10 mouse cellular contexts compared by ENCODE assay signal in genomic region chr10:59997591-59997990, GRCm38 (mm10). TPM values are rescaled to one million over a fixed set of nuclear protein-coding genes. Genes with fewer than 3 reads are reported as not detected.
DNase-seq lines count a peak whose midpoint lies in the region; ATAC-seq and TF ChIP-seq lines count a peak whose summit lies in the region.
"Had no signal": no experiment of that assay in that cellular context is flagged by ENCODE, and none has a peak within 500 bp of the region (broad histone marks: within the 10 kb centered on the region; RNA-seq: fewer than 3 reads in every experiment).

No protein-coding gene starts in this region.

- no peak overlapping the region for H3K4me2 ChIP-seq in intestine, postnatal 0 days (replicated peaks; ENCODE audit: low read depth)
- H3K4me2 ChIP-seq in intestine, embryonic 16.5 days (ENCODE audit: low read depth, low read length), result no peak overlapping the region
- H3K4me2 ChIP-seq: embryonic facial prominence, embryonic 13.5 days; limb, embryonic 12.5 days had no signal

- no peaks in the 10 kb centered on the region for H3K27me3 ChIP-seq in intestine, postnatal 0 days (replicated peaks; ENCODE audit: control insufficient read depth, insufficient read depth, low read length)
- H3K27me3 ChIP-seq in intestine, embryonic 16.5 days (replicated peaks; ENCODE audit: control insufficient read depth, insufficient read depth, low read length), result no peaks in the 10 kb centered on the region
- H3K27me3 ChIP-seq: embryonic facial prominence, embryonic 13.5 days; limb, embryonic 12.5 days had no signal

- no peak overlapping the region for H3K4me3 ChIP-seq in intestine, postnatal 0 days (ENCODE audit: low read depth, low read length)
- no peak overlapping the region for H3K4me3 ChIP-seq in intestine, embryonic 16.5 days (ENCODE audit: low read length)
- H3K4me3 ChIP-seq: embryonic facial prominence, embryonic 13.5 days; limb, embryonic 12.5 days had no signal

- ATAC-seq in intestine, postnatal 0 days, result no peak
- ATAC-seq in intestine, embryonic 16.5 days, result no peak

- H3K27ac ChIP-seq in intestine, postnatal 0 days (ENCODE audit: low read depth, low read length), result no peak overlapping the region
- H3K27ac ChIP-seq in intestine, embryonic 16.5 days (ENCODE audit: low read length), result no peak overlapping the region
- H3K27ac ChIP-seq: embryonic facial prominence, embryonic 13.5 days; limb, embryonic 12.5 days had no signal

- WGBS in intestine, postnatal 0 days, result 15% methylated on average over 7 of the region's 7 CpGs
- WGBS in intestine, embryonic 16.5 days, result 23% methylated on average over 7 of the region's 7 CpGs

- H3K4me1 ChIP-seq in intestine, postnatal 0 days (replicated peaks; ENCODE audit: control insufficient read depth, insufficient read depth, low read length), result peaks cover 4% of the 10 kb centered on the region; the same call in 1 of the 2 replicates
- H3K4me1 ChIP-seq in intestine, embryonic 16.5 days (ENCODE audit: control insufficient read depth, insufficient read depth, low read length), result peaks cover 10% of the 10 kb centered on the region

- DNase-seq in urinary bladder, postnatal 25 days (ENCODE audit: low spot score), result peak; percentile 53
- no peak for DNase-seq in urinary bladder, postnatal 4 days (ENCODE audit: low spot score in 2 of 2)
- peak; percentile 74 for DNase-seq in cerebellum, adult 8-10 months
- peak; percentile 78 for DNase-seq in kidney, postnatal 14 days
- peak; percentile 87 for DNase-seq in retina, postnatal 1 day
- DNase-seq in ovary, adult 18-20 months (ENCODE audit: low spot score), result no peak

- peaks cover 33% of the 10 kb centered on the region for H3K36me3 ChIP-seq in intestine, postnatal 0 days (ENCODE audit: control insufficient read depth, insufficient read depth)
- peaks cover 8% of the 10 kb centered on the region for H3K36me3 ChIP-seq in intestine, embryonic 16.5 days (ENCODE audit: control insufficient read depth, insufficient read depth, low read length)

- peak; percentile 79 for TF ChIP-seq CTCF in intestine, postnatal 0 days (IDR thresholded peaks at IDR 0.05; ENCODE audit: low read depth)

- H3K9ac ChIP-seq in intestine, postnatal 0 days (ENCODE audit: low read depth, low read length), result no peak overlapping the region
- no peak overlapping the region for H3K9ac ChIP-seq in intestine, embryonic 16.5 days (ENCODE audit: low read depth, low read length)
- H3K9ac ChIP-seq: embryonic facial prominence, embryonic 13.5 days; limb, embryonic 12.5 days had no signal

- H3K9me3 ChIP-seq in intestine, postnatal 0 days (ENCODE audit: control insufficient read depth), result no peaks in the 10 kb centered on the region
- no peaks in the 10 kb centered on the region for H3K9me3 ChIP-seq in intestine, embryonic 16.5 days (ENCODE audit: control insufficient read depth, low read length)
- H3K9me3 ChIP-seq: embryonic facial prominence, embryonic 13.5 days; limb, embryonic 12.5 days had no signal

RNA-seq across cellular contexts. Expression of gene Ascc1, which starts 5.0 kb away (rescaled TPM):
- 28.7 TPM in 2 replicates for polyA plus RNA-seq in intestine, postnatal 0 days (2015; fragmentation: Nextera tagmentation; extraction: Ambion mirVana)
- polyA plus RNA-seq in intestine, embryonic 16.5 days (2015; fragmentation: Nextera tagmentation; extraction: Ambion mirVana), result 47.2 and 47.3 TPM in 2 replicates

RNA-seq across cellular contexts. Expression of gene Anapc16, which starts 5.3 kb away (rescaled TPM):
- polyA plus RNA-seq in intestine, postnatal 0 days (2015; fragmentation: Nextera tagmentation; extraction: Ambion mirVana), result 98.4 and 100 TPM in 2 replicates
- 94.0 and 97.8 TPM in 2 replicates for polyA plus RNA-seq in intestine, embryonic 16.5 days (2015; fragmentation: Nextera tagmentation; extraction: Ambion mirVana)

RNA-seq across cellular contexts. Expression of gene Ddit4, which starts 46.0 kb away (rescaled TPM):
- 11.5 and 17.8 TPM in 2 replicates for polyA plus RNA-seq in intestine, postnatal 0 days (2015; fragmentation: Nextera tagmentation; extraction: Ambion mirVana)
- 28.6 and 33.1 TPM in 2 replicates for polyA plus RNA-seq in intestine, embryonic 16.5 days (2015; fragmentation: Nextera tagmentation; extraction: Ambion mirVana)

Comparison
In these comparisons a context has a peak if more than half of its experiments do, and no peak if none do; other contexts are left out.
1. DNase-seq: peak in urinary bladder, postnatal 25 days (single experiment), cerebellum, adult 8-10 months (single experiment), kidney, postnatal 14 days (single experiment) and retina, postnatal 1 day (single experiment); none in urinary bladder, postnatal 4 days (0 of 2) and ovary, adult 18-20 months (single experiment).